Mouse (Mus musculus): ENCODE data around the gene Wasf3. TPM values are rescaled to one million over a fixed set of nuclear protein-coding genes. Genes with fewer than 3 reads are reported as not detected.

Wasf3 gene
- 1.8 and 1.9 TPM in 2 replicates for polyA plus RNA-seq (2015; fragmentation: Nextera tagmentation; extraction: Ambion mirVana)

DNA sequence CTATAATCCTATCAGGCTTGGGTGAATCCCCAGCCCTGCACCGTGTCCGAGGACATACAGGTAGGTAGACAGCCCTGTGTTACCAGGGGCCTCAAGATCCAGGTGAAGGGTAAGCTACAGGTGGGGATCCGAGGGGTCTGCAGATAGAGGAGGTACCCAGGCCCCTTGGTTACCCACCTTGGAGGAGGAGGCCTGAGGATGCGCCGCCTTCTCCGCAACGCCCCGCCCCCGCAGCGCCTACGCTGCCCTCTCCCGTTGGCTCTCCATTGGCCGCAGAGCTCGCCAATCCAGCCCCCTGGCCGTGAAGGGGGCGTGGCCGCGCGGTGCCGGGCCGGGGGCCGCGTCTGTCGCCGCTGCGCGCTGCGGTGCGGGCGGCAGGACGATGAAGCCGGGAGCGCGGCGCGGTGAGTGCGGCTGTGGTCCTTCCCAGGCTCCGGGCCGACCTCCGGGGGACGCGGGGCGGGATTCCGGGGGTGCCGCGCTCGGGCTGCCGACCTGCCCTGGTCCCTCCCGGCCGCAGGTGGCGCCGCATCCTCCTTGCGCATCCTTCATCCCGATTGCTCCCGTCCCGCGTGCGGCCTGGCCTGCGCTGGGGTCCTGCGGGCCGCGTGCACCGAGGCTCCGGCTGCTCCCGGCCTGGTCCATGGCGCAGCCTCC lies at the start of gene Wasf3:
TSS of gene Wasf3 (plus strand) at position 51 of the 657 bp plus-strand sequence.
- ATAC-seq (ENCODE audit: insufficient read depth, low FRiP score) = peak; percentile 94

DNA sequence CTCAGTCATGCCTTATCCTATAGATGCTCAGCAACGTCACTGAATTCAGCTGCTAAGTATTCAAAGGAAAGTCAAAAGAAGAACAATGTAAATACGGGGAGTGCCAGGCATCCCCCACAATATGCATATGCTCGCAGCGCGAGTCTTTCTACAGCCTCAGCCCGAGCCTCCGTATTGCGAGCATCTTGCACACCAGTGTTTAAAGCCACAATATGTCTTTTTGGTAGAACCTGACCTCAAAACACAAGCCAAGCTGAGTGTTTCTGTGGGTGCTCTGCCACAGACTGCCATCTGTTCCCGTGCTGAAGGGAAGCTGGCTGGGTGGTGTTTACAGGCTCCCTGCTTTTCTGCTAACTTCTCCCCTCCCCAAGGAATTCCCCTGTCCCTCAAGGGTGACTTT lies 46.7 kb upstream of the Wasf3 start:
- ATAC-seq (ENCODE audit: insufficient read depth, low FRiP score) = no peak
- Histone ChIP-seq H3K4me3 (replicated peaks; ENCODE audit: low read length) (no peak overlapping the region), H3K9ac (ENCODE audit: low read length) (no peak overlapping the region), H3K27me3 (ENCODE audit: control insufficient read depth, insufficient read depth, low read length) (no peaks in the 10 kb centered on the region), H3K36me3 (ENCODE audit: control insufficient read depth, insufficient read depth, low read length) (no peaks in the 10 kb centered on the region), H3K4me2 (ENCODE audit: low read depth, low read length) (no peak overlapping the region), H3K4me1 (ENCODE audit: control insufficient read depth, insufficient read depth, low read length) (no peaks in the 10 kb centered on the region), H3K27ac (ENCODE audit: low read length) (no peak overlapping the region), H3K9me3 (replicated peaks; ENCODE audit: control insufficient read depth, low read length) (no peaks in the 10 kb centered on the region)
- 48% methylated on average over 9 of the region's 9 CpGs for WGBS

More for the DNA sequence above, at the start of gene Wasf3:
- Histone ChIP-seq H3K36me3 (ENCODE audit: control insufficient read depth, insufficient read depth, low read length) (no peaks in the 10 kb centered on the region), H3K4me2 (ENCODE audit: low read depth, low read length) (peak within 1 kb of the TSS; percentile 69), H3K9ac (ENCODE audit: low read length) (peak within 1 kb of the TSS; percentile 64), H3K9me3 (replicated peaks; ENCODE audit: control insufficient read depth, low read length) (peaks cover 5% of the 10 kb centered on the region; the same call in 1 of the 2 replicates), H3K27ac (ENCODE audit: low read length) (no peak within 1 kb of the TSS), H3K27me3 (ENCODE audit: control insufficient read depth, insufficient read depth, low read length) (0 out of 2 replicates have a peak, but pooled peaks cover 4% of the 10 kb centered on the region), H3K4me3 (replicated peaks; ENCODE audit: low read length) (peak within 1 kb of the TSS; percentile 61), H3K4me1 (ENCODE audit: control insufficient read depth, insufficient read depth, low read length) (no peaks in the 10 kb centered on the region)
- under 1% methylated on average over 66 of the region's 66 CpGs for WGBS

DNA sequence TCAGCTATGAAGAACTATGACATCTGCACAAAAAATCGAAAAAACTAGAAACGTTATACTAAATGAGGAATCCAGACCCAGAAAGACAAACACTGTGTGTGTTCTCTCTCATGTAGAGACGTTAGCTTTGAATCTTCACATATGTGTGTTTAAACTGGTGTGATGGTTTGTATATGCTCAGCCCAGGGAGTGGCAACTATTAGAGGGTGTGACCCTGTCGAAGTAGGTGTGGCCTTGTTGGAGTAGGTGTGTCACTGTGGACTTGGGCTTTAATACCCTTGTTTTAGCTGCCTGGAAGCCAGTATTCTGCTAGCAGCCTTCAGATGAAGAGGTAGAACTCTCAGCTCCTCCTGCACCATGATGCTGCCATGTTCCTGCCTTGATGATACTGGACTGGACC lies 44.7 kb upstream of the Wasf3 start:
- ATAC-seq (ENCODE audit: insufficient read depth, low FRiP score) = no peak
- Histone ChIP-seq H3K9ac (ENCODE audit: low read length) (no peak overlapping the region), H3K4me2 (ENCODE audit: low read depth, low read length) (no peak overlapping the region), H3K4me3 (replicated peaks; ENCODE audit: low read length) (no peak overlapping the region), H3K36me3 (ENCODE audit: control insufficient read depth, insufficient read depth, low read length) (no peaks in the 10 kb centered on the region), H3K27ac (ENCODE audit: low read length) (no peak overlapping the region), H3K27me3 (ENCODE audit: control insufficient read depth, insufficient read depth, low read length) (no peaks in the 10 kb centered on the region), H3K9me3 (replicated peaks; ENCODE audit: control insufficient read depth, low read length) (no peaks in the 10 kb centered on the region), H3K4me1 (ENCODE audit: control insufficient read depth, insufficient read depth, low read length) (no peaks in the 10 kb centered on the region)
- WGBS = 72% methylated on average over 4 of the region's 4 CpGs

- WGBS = 90% methylated on average over 12 of the region's 12 CpGs
These were observed 39.7 kb upstream of the Wasf3 start for GRCm38 (mm10) chr5:146344911-146345686.

DNA sequence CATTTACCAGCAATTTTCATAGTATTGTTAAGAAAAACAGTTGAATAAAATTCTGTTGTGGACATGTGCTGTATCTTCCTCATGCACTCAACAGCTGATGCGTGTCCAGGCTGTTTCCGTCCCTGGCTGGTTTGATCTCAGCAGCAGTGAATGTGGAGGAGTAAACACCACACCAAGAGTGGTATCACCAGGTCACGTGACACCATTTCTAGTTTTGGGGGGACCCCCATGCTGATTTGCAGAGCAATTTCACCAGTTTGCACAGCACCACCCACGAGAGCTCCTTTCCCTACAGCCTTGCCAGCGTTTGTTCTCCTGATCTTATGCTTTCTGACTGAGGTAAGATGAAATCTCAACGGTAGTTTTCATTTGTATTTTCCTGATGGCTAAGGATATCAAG lies 37.7 kb upstream of the Wasf3 start:
- H3K4me2 ChIP-seq (ENCODE audit: low read depth, low read length) = no peak overlapping the region
- H3K4me1 ChIP-seq (ENCODE audit: control insufficient read depth, insufficient read depth, low read length) = no peaks in the 10 kb centered on the region
- no peak overlapping the region for H3K9ac ChIP-seq (ENCODE audit: low read length)
- H3K4me3 ChIP-seq (replicated peaks; ENCODE audit: low read length) = no peak overlapping the region
- ATAC-seq (ENCODE audit: insufficient read depth, low FRiP score) = no peak
- no peaks in the 10 kb centered on the region for H3K9me3 ChIP-seq (replicated peaks; ENCODE audit: control insufficient read depth, low read length)
- 71% methylated on average over 6 of the region's 6 CpGs for WGBS
- no peaks in the 10 kb centered on the region for H3K27me3 ChIP-seq (ENCODE audit: control insufficient read depth, insufficient read depth, low read length)
- no peak overlapping the region for H3K27ac ChIP-seq (ENCODE audit: low read length)
- H3K36me3 ChIP-seq (ENCODE audit: control insufficient read depth, insufficient read depth, low read length) = no peaks in the 10 kb centered on the region

More at GRCm38 (mm10) chr5:146344911-146345686, 39.7 kb upstream of the Wasf3 start:
- no peak for ATAC-seq (ENCODE audit: insufficient read depth, low FRiP score)
- H3K36me3 ChIP-seq (ENCODE audit: control insufficient read depth, insufficient read depth, low read length) = no peaks in the 10 kb centered on the region
- H3K4me3 ChIP-seq (replicated peaks; ENCODE audit: low read length) = no peak overlapping the region
- no peak overlapping the region for H3K4me2 ChIP-seq (ENCODE audit: low read depth, low read length)
- no peaks in the 10 kb centered on the region for H3K27me3 ChIP-seq (ENCODE audit: control insufficient read depth, insufficient read depth, low read length)
- H3K9ac ChIP-seq (ENCODE audit: low read length) = no peak overlapping the region
- H3K27ac ChIP-seq (ENCODE audit: low read length) = no peak overlapping the region
- no peaks in the 10 kb centered on the region for H3K4me1 ChIP-seq (ENCODE audit: control insufficient read depth, insufficient read depth, low read length)
- no peaks in the 10 kb centered on the region for H3K9me3 ChIP-seq (replicated peaks; ENCODE audit: control insufficient read depth, low read length)

DNA sequence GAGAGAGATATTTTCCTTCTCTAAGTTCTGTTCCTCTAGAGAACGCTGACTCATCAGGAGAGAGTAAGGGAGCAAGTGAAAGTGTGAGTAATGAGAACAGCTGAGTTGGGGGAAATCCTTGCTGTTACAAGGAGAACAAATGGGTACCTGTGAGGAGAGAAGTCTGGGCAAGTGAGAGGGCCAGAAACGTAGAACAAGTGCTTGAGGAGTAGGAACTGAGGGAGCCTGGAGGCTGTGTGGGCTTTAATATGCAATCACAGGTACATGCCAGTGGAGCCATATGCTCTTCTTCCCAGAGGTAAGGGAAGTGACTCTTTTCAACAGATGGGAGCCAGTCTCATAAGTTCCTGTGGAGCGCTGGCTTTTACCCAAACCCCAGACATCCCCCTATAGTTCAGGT lies 35.6 kb upstream of the Wasf3 start:
- ATAC-seq (ENCODE audit: insufficient read depth, low FRiP score) = no peak
- 76% methylated on average over 3 of the region's 3 CpGs for WGBS
- H3K4me1 ChIP-seq (ENCODE audit: control insufficient read depth, insufficient read depth, low read length) = no peaks in the 10 kb centered on the region

DNA sequence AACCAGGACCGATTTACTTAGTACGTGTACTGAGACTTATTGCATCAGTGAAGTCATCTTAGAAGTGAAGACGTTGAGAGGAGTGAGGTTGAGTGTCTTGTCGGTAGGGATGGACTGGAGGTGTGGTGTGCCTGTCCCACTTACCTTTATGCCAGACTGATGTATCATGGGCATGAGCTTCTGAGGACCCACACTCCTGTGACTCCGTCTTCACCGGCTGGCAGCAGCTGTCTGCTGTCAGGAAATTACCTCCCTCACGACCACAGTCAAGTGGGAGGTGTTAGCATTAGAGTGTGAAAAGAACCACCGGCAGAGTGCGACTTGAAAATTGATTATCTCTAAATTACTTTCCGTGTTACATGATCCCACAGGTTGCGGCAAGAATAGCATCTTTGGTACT lies 34.0 kb upstream of the Wasf3 start:
- H3K4me3 ChIP-seq (replicated peaks; ENCODE audit: low read length) = no peak overlapping the region
- 69% methylated on average over 11 of the region's 11 CpGs for WGBS
- no peaks in the 10 kb centered on the region for H3K4me1 ChIP-seq (ENCODE audit: control insufficient read depth, insufficient read depth, low read length)
- H3K36me3 ChIP-seq (ENCODE audit: control insufficient read depth, insufficient read depth, low read length) = no peaks in the 10 kb centered on the region
- no peak overlapping the region for H3K9ac ChIP-seq (ENCODE audit: low read length)
- no peaks in the 10 kb centered on the region for H3K27me3 ChIP-seq (ENCODE audit: control insufficient read depth, insufficient read depth, low read length)
- H3K4me2 ChIP-seq (ENCODE audit: low read depth, low read length) = no peak overlapping the region
- ATAC-seq (ENCODE audit: insufficient read depth, low FRiP score) = no peak
- no peak overlapping the region for H3K27ac ChIP-seq (ENCODE audit: low read length)
- H3K9me3 ChIP-seq (replicated peaks; ENCODE audit: control insufficient read depth, low read length) = no peaks in the 10 kb centered on the region

More for the DNA sequence above, 35.6 kb upstream of the Wasf3 start:
- no peak overlapping the region for H3K27ac ChIP-seq (ENCODE audit: low read length)
- H3K4me2 ChIP-seq (ENCODE audit: low read depth, low read length) = no peak overlapping the region
- H3K36me3 ChIP-seq (ENCODE audit: control insufficient read depth, insufficient read depth, low read length) = no peaks in the 10 kb centered on the region
- no peaks in the 10 kb centered on the region for H3K27me3 ChIP-seq (ENCODE audit: control insufficient read depth, insufficient read depth, low read length)
- H3K9ac ChIP-seq (ENCODE audit: low read length) = no peak overlapping the region
- no peaks in the 10 kb centered on the region for H3K9me3 ChIP-seq (replicated peaks; ENCODE audit: control insufficient read depth, low read length)
- no peak overlapping the region for H3K4me3 ChIP-seq (replicated peaks; ENCODE audit: low read length)

GRCm38 (mm10) chr5:146352006-146352405 lies 32.8 kb upstream of the Wasf3 start:
- H3K9ac ChIP-seq (ENCODE audit: low read length) = no peak overlapping the region
- WGBS = 81% methylated on average over 7 of the region's 7 CpGs
- H3K4me3 ChIP-seq (replicated peaks; ENCODE audit: low read length) = no peak overlapping the region
- no peak overlapping the region for H3K4me2 ChIP-seq (ENCODE audit: low read depth, low read length)
- H3K9me3 ChIP-seq (replicated peaks; ENCODE audit: control insufficient read depth, low read length) = no peaks in the 10 kb centered on the region
- no peak for ATAC-seq (ENCODE audit: insufficient read depth, low FRiP score)
- H3K27me3 ChIP-seq (ENCODE audit: control insufficient read depth, insufficient read depth, low read length) = no peaks in the 10 kb centered on the region
- no peak overlapping the region for H3K27ac ChIP-seq (ENCODE audit: low read length)
- H3K4me1 ChIP-seq (ENCODE audit: control insufficient read depth, insufficient read depth, low read length) = no peaks in the 10 kb centered on the region
- no peaks in the 10 kb centered on the region for H3K36me3 ChIP-seq (ENCODE audit: control insufficient read depth, insufficient read depth, low read length)

- H3K9ac ChIP-seq (ENCODE audit: low read length) = no peak overlapping the region
- ATAC-seq (ENCODE audit: insufficient read depth, low FRiP score) = no peak
- no peaks in the 10 kb centered on the region for H3K27me3 ChIP-seq (ENCODE audit: control insufficient read depth, insufficient read depth, low read length)
- no peaks in the 10 kb centered on the region for H3K36me3 ChIP-seq (ENCODE audit: control insufficient read depth, insufficient read depth, low read length)
- H3K4me1 ChIP-seq (ENCODE audit: control insufficient read depth, insufficient read depth, low read length) = no peaks in the 10 kb centered on the region
- no peak overlapping the region for H3K4me2 ChIP-seq (ENCODE audit: low read depth, low read length)
- WGBS = 25% methylated on average over 10 of the region's 10 CpGs
- H3K27ac ChIP-seq (ENCODE audit: low read length) = no peak overlapping the region
- no peaks in the 10 kb centered on the region for H3K9me3 ChIP-seq (replicated peaks; ENCODE audit: control insufficient read depth, low read length)
- H3K4me3 ChIP-seq (replicated peaks; ENCODE audit: low read length) = no peak overlapping the region
These were observed 24.4 kb upstream of the Wasf3 start for GRCm38 (mm10) chr5:146360386-146360785.
